Mouse (Mus musculus) CD4-positive helper T cell, adult 2 months (primary cell): ENCODE data around the gene Ralgapa2.

Experiments
- DNase-seq: peaks from one replicate; pipeline ENCODE4 v3.0.0-alpha.2; 2012; ENCODE audit warnings: low read depth, missing footprints, low spot score

Gene Ralgapa2

GRCm38 (mm10) chr2:146258736-146259469, 253.2 kb downstream of the Ralgapa2 start:
- no peak for DNase-seq

GRCm38 (mm10) chr2:146257609-146258008, 254.5 kb downstream of the Ralgapa2 start:
- no peak for DNase-seq

GRCm38 (mm10) chr2:146257037-146257436, 255.1 kb downstream of the Ralgapa2 start:
- no peak for DNase-seq

GRCm38 (mm10) chr2:146256321-146256875, 255.7 kb downstream of the Ralgapa2 start:
- DNase-seq = no peak

GRCm38 (mm10) chr2:146255636-146256035, 256.5 kb downstream of the Ralgapa2 start:
- no peak for DNase-seq

- DNase-seq = no peak
These were observed 257.8 kb downstream of the Ralgapa2 start for GRCm38 (mm10) chr2:146254387-146254786.

GRCm38 (mm10) chr2:146250236-146250904, 261.8 kb downstream of the Ralgapa2 start:
- DNase-seq = no peak

GRCm38 (mm10) chr2:146249033-146249432, 263.1 kb downstream of the Ralgapa2 start:
- no peak for DNase-seq

- DNase-seq = no peak
These were observed 264.6 kb downstream of the Ralgapa2 start for GRCm38 (mm10) chr2:146247576-146247975.

GRCm38 (mm10) chr2:146246409-146247075, 265.6 kb downstream of the Ralgapa2 start:
- DNase-seq = no peak

- no peak for DNase-seq
These were observed 266.7 kb downstream of the Ralgapa2 start for GRCm38 (mm10) chr2:146245401-146245800.

GRCm38 (mm10) chr2:146244049-146244448, 268.1 kb downstream of the Ralgapa2 start:
- no peak for DNase-seq

GRCm38 (mm10) chr2:146239196-146239747, 272.9 kb downstream of the Ralgapa2 start:
- DNase-seq = no peak

- no peak for DNase-seq
These were observed 280.7 kb downstream of the Ralgapa2 start for GRCm38 (mm10) chr2:146231485-146231884.

- DNase-seq = no peak
These were observed 283.7 kb downstream of the Ralgapa2 start for GRCm38 (mm10) chr2:146228435-146228834.

- no peak for DNase-seq
These were observed 284.5 kb downstream of the Ralgapa2 start for GRCm38 (mm10) chr2:146227646-146228045.

- no peak for DNase-seq
These were observed 285.7 kb downstream of the Ralgapa2 start for GRCm38 (mm10) chr2:146226484-146226883.

- no peak for DNase-seq
These were observed 286.3 kb downstream of the Ralgapa2 start for GRCm38 (mm10) chr2:146225818-146226217.

- no peak for DNase-seq
These were observed 288.0 kb downstream of the Ralgapa2 start for GRCm38 (mm10) chr2:146224141-146224540.

GRCm38 (mm10) chr2:146223176-146223905, 288.8 kb downstream of the Ralgapa2 start:
- DNase-seq = peak; percentile 20
